11 mouse cellular contexts compared by ENCODE assay signal in the genomic region with DNA sequence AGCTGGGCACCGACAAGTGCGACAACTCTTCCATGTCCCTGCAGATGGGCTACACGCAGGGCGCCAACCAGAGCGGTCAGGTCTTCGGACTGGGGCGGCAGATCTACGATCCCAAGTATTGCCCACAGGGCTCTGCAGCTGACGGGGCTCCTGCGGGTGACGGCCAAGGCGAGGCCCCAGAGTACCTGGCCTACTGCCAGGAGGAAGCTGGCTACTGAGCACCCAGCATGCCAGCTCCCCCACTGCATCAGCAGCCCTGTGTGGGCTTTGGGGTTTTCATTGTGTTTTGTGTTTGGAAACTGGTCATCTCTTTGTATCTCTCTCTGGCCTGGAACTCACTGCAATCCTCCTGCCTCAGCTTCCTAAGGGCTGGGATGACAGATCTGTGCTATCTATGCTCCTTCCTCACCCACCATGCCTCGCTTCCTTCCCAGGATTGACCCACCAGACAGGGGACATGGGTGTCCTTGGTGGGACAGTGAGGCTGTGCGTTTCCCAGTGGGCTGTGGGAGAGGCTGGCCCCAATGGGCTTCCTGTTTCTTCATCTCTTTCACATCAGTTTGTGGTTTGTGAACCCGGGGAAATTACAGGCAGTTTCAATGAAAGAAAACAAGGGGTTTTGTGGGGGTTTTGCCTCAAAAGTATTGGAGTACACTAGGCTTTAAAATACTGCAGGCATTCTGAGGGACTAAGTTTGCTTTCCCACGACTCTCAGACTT. TPM values are rescaled to one million over a fixed set of nuclear protein-coding genes. Genes with fewer than 3 reads are reported as not detected.
DNase-seq lines count a peak whose midpoint lies in the region; ATAC-seq and TF ChIP-seq lines count a peak whose summit lies in the region.
"Had no signal": no experiment of that assay in that cellular context is flagged by ENCODE, and none has a peak within 500 bp of the region (broad histone marks: within the 10 kb centered on the region; RNA-seq: fewer than 3 reads in every experiment).

No protein-coding gene starts in this region.

- no peaks in the 10 kb centered on the region for H3K36me3 ChIP-seq in forebrain, embryonic 14.5 days (ENCODE audit: control insufficient read depth, insufficient read depth, low read length)
- no peaks in the 10 kb centered on the region for H3K36me3 ChIP-seq in forebrain, embryonic 12.5 days (replicated peaks)
- peaks cover 16% of the 10 kb centered on the region for H3K36me3 ChIP-seq in thymus, adult 2 months (ENCODE audit: control insufficient read depth, insufficient read depth, low read length)
- H3K36me3 ChIP-seq in lung, embryonic 15.5 days = peaks cover 49% of the 10 kb centered on the region
- peaks cover 17% of the 10 kb centered on the region for H3K36me3 ChIP-seq in stomach, postnatal 0 days (ENCODE audit: control insufficient read depth, insufficient read depth, low read length)
- no peaks in the 10 kb centered on the region for H3K36me3 ChIP-seq in hindbrain, embryonic 14.5 days (replicated peaks; ENCODE audit: control insufficient read depth, insufficient read depth)
- no peaks in the 10 kb centered on the region for H3K36me3 ChIP-seq in midbrain, embryonic 16.5 days (ENCODE audit: control insufficient read depth, insufficient read depth, low read length)

- WGBS in forebrain, embryonic 14.5 days = 77% methylated on average over 16 of the region's 16 CpGs
- WGBS in forebrain, embryonic 12.5 days = 92% methylated on average over 16 of the region's 16 CpGs
- 26% methylated on average over 16 of the region's 16 CpGs for WGBS in thymus, adult 2 months
- WGBS in lung, embryonic 15.5 days = 83% methylated on average over 16 of the region's 16 CpGs
- 75% methylated on average over 16 of the region's 16 CpGs for WGBS in stomach, postnatal 0 days
- WGBS in hindbrain, embryonic 14.5 days = 84% methylated on average over 16 of the region's 16 CpGs
- 81% methylated on average over 16 of the region's 16 CpGs for WGBS in midbrain, embryonic 16.5 days

- H3K4me2 ChIP-seq in forebrain, embryonic 14.5 days (ENCODE audit: low read length) = no peak overlapping the region
- no peak overlapping the region for H3K4me2 ChIP-seq in forebrain, embryonic 12.5 days
- H3K4me2 ChIP-seq in lung, embryonic 15.5 days = no peak overlapping the region
- H3K4me2 ChIP-seq in stomach, postnatal 0 days (replicated peaks; ENCODE audit: low read depth) = no peak overlapping the region
- no peak overlapping the region for H3K4me2 ChIP-seq in hindbrain, embryonic 14.5 days (replicated peaks)
- no peak overlapping the region for H3K4me2 ChIP-seq in midbrain, embryonic 16.5 days (ENCODE audit: low read length)

- no peak for ATAC-seq in forebrain, embryonic 14.5 days
- ATAC-seq in forebrain, embryonic 12.5 days (ENCODE audit: low FRiP score) = no peak
- no peak for ATAC-seq in lung, embryonic 15.5 days (ENCODE audit: borderline replicate concordance, extremely low read depth, low FRiP score, low TSS enrichment)
- ATAC-seq in stomach, postnatal 0 days (ENCODE audit: low FRiP score, low TSS enrichment) = no peak
- no peak for ATAC-seq in hindbrain, embryonic 14.5 days (ENCODE audit: low FRiP score)
- no peak for ATAC-seq in midbrain, embryonic 16.5 days

- TF ChIP-seq CTCF in thymus, adult 2 months (IDR thresholded peaks at IDR 0.05; ENCODE audit: borderline replicate concordance, control insufficient read depth, extremely low read depth, insufficient read depth, low read length, poor library complexity) = no peak
- no peak for TF ChIP-seq CTCF in stomach, postnatal 0 days (IDR thresholded peaks at IDR 0.05; ENCODE audit: low read depth)

- H3K9me3 ChIP-seq in forebrain, embryonic 14.5 days (replicated peaks; ENCODE audit: control insufficient read depth, low read length) = peaks cover 6% of the 10 kb centered on the region; the same call in 1 of the 2 replicates
- H3K9me3 ChIP-seq in forebrain, embryonic 12.5 days = peaks cover 3% of the 10 kb centered on the region; the same call in 1 of the 2 replicates
- no peaks in the 10 kb centered on the region for H3K9me3 ChIP-seq in lung, embryonic 15.5 days
- H3K9me3 ChIP-seq in stomach, postnatal 0 days (ENCODE audit: control insufficient read depth, low read length) = no peaks in the 10 kb centered on the region
- peaks cover 11% of the 10 kb centered on the region; the same call in 1 of the 2 replicates for H3K9me3 ChIP-seq in hindbrain, embryonic 14.5 days (ENCODE audit: control insufficient read depth, low read length)
- 0 out of 2 replicates have a peak, but pooled peaks cover 2% of the 10 kb centered on the region for H3K9me3 ChIP-seq in midbrain, embryonic 16.5 days (replicated peaks; ENCODE audit: control insufficient read depth, low read length, poor library complexity, severe bottlenecking)

- peaks cover 4% of the 10 kb centered on the region; the same call in 1 of the 2 replicates for H3K4me1 ChIP-seq in forebrain, embryonic 14.5 days (ENCODE audit: control insufficient read depth, insufficient read depth, low read length)
- H3K4me1 ChIP-seq in forebrain, embryonic 12.5 days = peaks cover 25% of the 10 kb centered on the region
- H3K4me1 ChIP-seq in thymus, adult 2 months (replicated peaks; ENCODE audit: control insufficient read depth, insufficient read depth, low read length) = peaks cover 37% of the 10 kb centered on the region
- peaks cover 38% of the 10 kb centered on the region for H3K4me1 ChIP-seq in lung, embryonic 15.5 days
- H3K4me1 ChIP-seq in stomach, postnatal 0 days (replicated peaks; ENCODE audit: control insufficient read depth, insufficient read depth) = no peaks in the 10 kb centered on the region
- peaks cover 10% of the 10 kb centered on the region; the same call in 1 of the 2 replicates for H3K4me1 ChIP-seq in hindbrain, embryonic 14.5 days (replicated peaks; ENCODE audit: control insufficient read depth, insufficient read depth, low read length)
- peaks cover 6% of the 10 kb centered on the region for H3K4me1 ChIP-seq in midbrain, embryonic 16.5 days (ENCODE audit: control insufficient read depth, insufficient read depth, low read length)

- peak; percentile 19 for DNase-seq in forebrain, embryonic 14.5 days (ENCODE audit: low spot score)
- no peak for DNase-seq in thymus, adult 2 months
- no peak for DNase-seq in thymus, adult 18-20 months
- peak; percentile 76 for DNase-seq in stomach, postnatal 0 days (ENCODE audit: low spot score)
- DNase-seq in hindbrain, embryonic 14.5 days (ENCODE audit: low spot score) = no peak

- H3K9ac ChIP-seq in forebrain, embryonic 14.5 days (ENCODE audit: low read length) = no peak overlapping the region
- no peak overlapping the region for H3K9ac ChIP-seq in forebrain, embryonic 12.5 days
- H3K9ac ChIP-seq in lung, embryonic 15.5 days = no peak overlapping the region
- H3K9ac ChIP-seq in stomach, postnatal 0 days (ENCODE audit: low read length) = 0 out of 2 replicates have a peak overlapping the region, but pooled peaks have one; percentile 13
- H3K9ac ChIP-seq in hindbrain, embryonic 14.5 days = no peak overlapping the region
- no peak overlapping the region for H3K9ac ChIP-seq in midbrain, embryonic 16.5 days (ENCODE audit: low read depth, low read length)

- TF ChIP-seq POLR2A in thymus, adult 2 months (IDR thresholded peaks at IDR 0.05; ENCODE audit: control insufficient read depth, extremely low read depth, insufficient read depth, low read length, poor library complexity) = no peak

- H3K27ac ChIP-seq in forebrain, embryonic 14.5 days (ENCODE audit: low read depth, low read length) = no peak overlapping the region
- no peak overlapping the region for H3K27ac ChIP-seq in forebrain, embryonic 12.5 days
- H3K27ac ChIP-seq in thymus, adult 2 months (ENCODE audit: control insufficient read depth, insufficient read depth, low read length) = peak overlapping the region; percentile 51; the same call in 1 of the 2 replicates
- H3K27ac ChIP-seq in lung, embryonic 15.5 days = peak overlapping the region; percentile 27; the same call in 1 of the 2 replicates
- H3K27ac ChIP-seq in stomach, postnatal 0 days (replicated peaks) = no peak overlapping the region
- no peak overlapping the region for H3K27ac ChIP-seq in hindbrain, embryonic 14.5 days
- H3K27ac ChIP-seq in midbrain, embryonic 16.5 days (ENCODE audit: low read length) = no peak overlapping the region

- no peak overlapping the region for H3K4me3 ChIP-seq in forebrain, embryonic 14.5 days (ENCODE audit: low read depth, low read length)
- H3K4me3 ChIP-seq in forebrain, embryonic 12.5 days (replicated peaks) = no peak overlapping the region
- no peak overlapping the region for H3K4me3 ChIP-seq in thymus, adult 2 months (ENCODE audit: control insufficient read depth, insufficient read depth, low read length)
- H3K4me3 ChIP-seq in lung, embryonic 15.5 days = no peak overlapping the region
- H3K4me3 ChIP-seq in stomach, postnatal 0 days (ENCODE audit: low read depth, low read length) = no peak overlapping the region
- H3K4me3 ChIP-seq in hindbrain, embryonic 14.5 days (replicated peaks; ENCODE audit: low read length) = no peak overlapping the region
- H3K4me3 ChIP-seq in midbrain, embryonic 16.5 days (ENCODE audit: low read depth, low read length) = no peak overlapping the region
- H3K4me3 ChIP-seq: erythroblast, embryonic 14.5 days; myocyte had no signal

- no peak for TF ChIP-seq EP300 in stomach, postnatal 0 days (optimal IDR thresholded peaks at IDR 0.05)

- H3K27me3 ChIP-seq in forebrain, embryonic 14.5 days (replicated peaks; ENCODE audit: control insufficient read depth, insufficient read depth, low read length) = peaks cover 16% of the 10 kb centered on the region
- peaks cover 36% of the 10 kb centered on the region for H3K27me3 ChIP-seq in forebrain, embryonic 12.5 days
- H3K27me3 ChIP-seq in thymus, adult 2 months (ENCODE audit: control insufficient read depth, insufficient read depth, low read length) = no peaks in the 10 kb centered on the region
- H3K27me3 ChIP-seq in lung, embryonic 15.5 days = no peaks in the 10 kb centered on the region; the same call in 1 of the 2 replicates
- no peaks in the 10 kb centered on the region for H3K27me3 ChIP-seq in stomach, postnatal 0 days (ENCODE audit: control insufficient read depth, insufficient read depth, low read length)
- H3K27me3 ChIP-seq in hindbrain, embryonic 14.5 days (ENCODE audit: control insufficient read depth, insufficient read depth, low read length) = peaks cover 17% of the 10 kb centered on the region
- H3K27me3 ChIP-seq in midbrain, embryonic 16.5 days (ENCODE audit: control insufficient read depth, insufficient read depth, low read depth, low read length) = peaks cover 11% of the 10 kb centered on the region
- H3K27me3 ChIP-seq: CH12.LX had no signal

RNA-seq across cellular contexts. Expression of gene Abca7, which starts 1.7 kb away (rescaled TPM):
- 2.1 and 3.1 TPM in 2 replicates for polyA plus RNA-seq in forebrain, embryonic 14.5 days (2014; fragmentation: Nextera tagmentation; extraction: Ambion mirVana)
- polyA plus RNA-seq in forebrain, embryonic 12.5 days (2016; fragmentation: Nextera tagmentation; extraction: Ambion mirVana) = 5.8 and 5.9 TPM in 2 replicates
- polyA plus RNA-seq in thymus, adult 2 months (2012; rRNA removed) = 79.5 and 83.5 TPM in 2 replicates
- polyA plus RNA-seq in lung, embryonic 15.5 days (2015; fragmentation: Nextera tagmentation; extraction: Ambion mirVana) = 3.5 and 4.3 TPM in 2 replicates
- 2.6 and 3.2 TPM in 2 replicates for polyA plus RNA-seq in stomach, postnatal 0 days (2015; fragmentation: Nextera tagmentation; extraction: Ambion mirVana)
- 4.1 and 4.5 TPM in 2 replicates for polyA plus RNA-seq in hindbrain, embryonic 14.5 days (2014; fragmentation: Nextera tagmentation; extraction: Ambion mirVana)
- polyA plus RNA-seq in midbrain, embryonic 16.5 days (2015; fragmentation: Nextera tagmentation; extraction: Ambion mirVana) = 4.1 and 4.8 TPM in 2 replicates

RNA-seq across cellular contexts. Expression of gene Cnn2, which starts 6.2 kb away (rescaled TPM):
- 33.2 and 40.0 TPM in 2 replicates for polyA plus RNA-seq in forebrain, embryonic 14.5 days (2014; fragmentation: Nextera tagmentation; extraction: Ambion mirVana)
- 85.5 and 115 TPM in 2 replicates for polyA plus RNA-seq in forebrain, embryonic 12.5 days (2016; fragmentation: Nextera tagmentation; extraction: Ambion mirVana)
- 239 and 245 TPM in 2 replicates for polyA plus RNA-seq in thymus, adult 2 months (2012; rRNA removed)
- 367 and 375 TPM in 2 replicates for polyA plus RNA-seq in lung, embryonic 15.5 days (2015; fragmentation: Nextera tagmentation; extraction: Ambion mirVana)
- polyA plus RNA-seq in stomach, postnatal 0 days (2015; fragmentation: Nextera tagmentation; extraction: Ambion mirVana) = 236 and 245 TPM in 2 replicates
- polyA plus RNA-seq in hindbrain, embryonic 14.5 days (2014; fragmentation: Nextera tagmentation; extraction: Ambion mirVana) = 28.4 and 37.6 TPM in 2 replicates
- polyA plus RNA-seq in midbrain, embryonic 16.5 days (2015; fragmentation: Nextera tagmentation; extraction: Ambion mirVana) = 25.7 and 26.2 TPM in 2 replicates

RNA-seq across cellular contexts. Expression of gene Tmem259, which starts 10.4 kb away (rescaled TPM):
- 10.5 and 13.4 TPM in 2 replicates for polyA plus RNA-seq in forebrain, embryonic 14.5 days (2014; fragmentation: Nextera tagmentation; extraction: Ambion mirVana)
- polyA plus RNA-seq in forebrain, embryonic 12.5 days (2016; fragmentation: Nextera tagmentation; extraction: Ambion mirVana) = 14.7 and 19.2 TPM in 2 replicates
- polyA plus RNA-seq in thymus, adult 2 months (2012; rRNA removed) = 540 and 566 TPM in 2 replicates
- 20.2 and 20.5 TPM in 2 replicates for polyA plus RNA-seq in lung, embryonic 15.5 days (2015; fragmentation: Nextera tagmentation; extraction: Ambion mirVana)
- polyA plus RNA-seq in stomach, postnatal 0 days (2015; fragmentation: Nextera tagmentation; extraction: Ambion mirVana) = 18.5 and 19.1 TPM in 2 replicates
- polyA plus RNA-seq in hindbrain, embryonic 14.5 days (2014; fragmentation: Nextera tagmentation; extraction: Ambion mirVana) = 22.6 and 22.8 TPM in 2 replicates
- polyA plus RNA-seq in midbrain, embryonic 16.5 days (2015; fragmentation: Nextera tagmentation; extraction: Ambion mirVana) = 15.3 and 16.2 TPM in 2 replicates

RNA-seq across cellular contexts. Expression of gene Arhgap45, which starts 21.9 kb away (rescaled TPM):
- polyA plus RNA-seq in forebrain, embryonic 14.5 days (2014; fragmentation: Nextera tagmentation; extraction: Ambion mirVana) = 1.1 and 1.5 TPM in 2 replicates
- 3.4 and 3.6 TPM in 2 replicates for polyA plus RNA-seq in forebrain, embryonic 12.5 days (2016; fragmentation: Nextera tagmentation; extraction: Ambion mirVana)
- polyA plus RNA-seq in thymus, adult 2 months (2012; rRNA removed) = 1,362 and 1,504 TPM in 2 replicates
- 16.8 and 19.8 TPM in 2 replicates for polyA plus RNA-seq in lung, embryonic 15.5 days (2015; fragmentation: Nextera tagmentation; extraction: Ambion mirVana)
- 2.0 TPM in 2 replicates for polyA plus RNA-seq in stomach, postnatal 0 days (2015; fragmentation: Nextera tagmentation; extraction: Ambion mirVana)
- 1.1 and 1.7 TPM in 2 replicates for polyA plus RNA-seq in hindbrain, embryonic 14.5 days (2014; fragmentation: Nextera tagmentation; extraction: Ambion mirVana)
- 1.2 TPM in 2 replicates for polyA plus RNA-seq in midbrain, embryonic 16.5 days (2015; fragmentation: Nextera tagmentation; extraction: Ambion mirVana)

RNA-seq across cellular contexts. Expression of gene Grin3b, which starts 24.0 kb away (rescaled TPM):
- 0.23 and 0.40 TPM in 2 replicates for polyA plus RNA-seq in forebrain, embryonic 14.5 days (2014; fragmentation: Nextera tagmentation; extraction: Ambion mirVana)
- 0.46 TPM in 2 replicates for polyA plus RNA-seq in forebrain, embryonic 12.5 days (2016; fragmentation: Nextera tagmentation; extraction: Ambion mirVana)
- 0.07 and 0.14 TPM in 2 replicates for polyA plus RNA-seq in thymus, adult 2 months (2012; rRNA removed)
- 0.34 and 0.45 TPM in 2 replicates for polyA plus RNA-seq in lung, embryonic 15.5 days (2015; fragmentation: Nextera tagmentation; extraction: Ambion mirVana)
- polyA plus RNA-seq in stomach, postnatal 0 days (2015; fragmentation: Nextera tagmentation; extraction: Ambion mirVana) = 0.17 and 0.18 TPM in 2 replicates
- 0.30 and 0.33 TPM in 2 replicates for polyA plus RNA-seq in hindbrain, embryonic 14.5 days (2014; fragmentation: Nextera tagmentation; extraction: Ambion mirVana)
- polyA plus RNA-seq in midbrain, embryonic 16.5 days (2015; fragmentation: Nextera tagmentation; extraction: Ambion mirVana) = 0.20 and 0.28 TPM in 2 replicates
- polyA plus RNA-seq: erythroblast, embryonic 14.5 days had no signal

Comparison
In these comparisons a context has a peak if more than half of its experiments do, and no peak if none do; other contexts are left out.
1. DNase-seq: peak in forebrain, embryonic 14.5 days (single experiment) and stomach, postnatal 0 days (single experiment); none in thymus, adult 2 months (single experiment), thymus, adult 18-20 months (0 of 2) and hindbrain, embryonic 14.5 days (single experiment).
2. H3K27ac ChIP-seq: peak in thymus, adult 2 months (single experiment) and lung, embryonic 15.5 days (single experiment); none in forebrain, embryonic 14.5 days (single experiment), forebrain, embryonic 12.5 days (single experiment), stomach, postnatal 0 days (single experiment), hindbrain, embryonic 14.5 days (single experiment) and midbrain, embryonic 16.5 days (single experiment).
3. RNA of gene Abca7, which starts 1.7 kb away (polyA plus RNA-seq): 79.5 to 83.5 TPM in thymus, adult 2 months; 5.8 to 5.9 TPM in forebrain, embryonic 12.5 days, 3.5 to 4.3 TPM in lung, embryonic 15.5 days, 4.1 to 4.8 TPM in midbrain, embryonic 16.5 days, 4.1 to 4.5 TPM in hindbrain, embryonic 14.5 days, 2.6 to 3.2 TPM in stomach, postnatal 0 days and 2.1 to 3.1 TPM in forebrain, embryonic 14.5 days; every median in the first group is over 10 times any median in the second.
4. RNA of gene Tmem259, which starts 10.4 kb away (polyA plus RNA-seq): 540 to 566 TPM in thymus, adult 2 months; 22.6 to 22.8 TPM in hindbrain, embryonic 14.5 days, 20.2 to 20.5 TPM in lung, embryonic 15.5 days, 14.7 to 19.2 TPM in forebrain, embryonic 12.5 days, 18.5 to 19.1 TPM in stomach, postnatal 0 days, 15.3 to 16.2 TPM in midbrain, embryonic 16.5 days and 10.5 to 13.4 TPM in forebrain, embryonic 14.5 days; every median in the first group is over 10 times any median in the second.